Mouse (Mus musculus): ENCODE measurements at regions not wholly inside any gene's neighbourhood (a gene's known extent, or its start where the extent isn't known, plus 50 kb on each side); places are given as distances from the start of the nearest gene placed in this dataset.
"Not testable (repeated sequence)": the region's sequence is repeated elsewhere in the genome, so short reads cannot be mapped to it uniquely, and the experiment has no call there.

- no peak for DNase-seq (ENCODE audit: low read depth, low spot score)
Measured at GRCm38 (mm10) chr4:4335216-4335615, 257.9 kb upstream of the Sdr16c6 start.

GRCm38 (mm10) chr4:4333472-4334123, 256.3 kb upstream of the Sdr16c6 start:
- no peak for DNase-seq (ENCODE audit: low read depth, low spot score)

- no peak for DNase-seq (ENCODE audit: low read depth, low spot score)
Measured at GRCm38 (mm10) chr4:4331105-4331504, 253.8 kb upstream of the Sdr16c6 start.

GRCm38 (mm10) chr4:4315651-4316411, 238.5 kb upstream of the Sdr16c6 start:
- no peak for DNase-seq (ENCODE audit: low read depth, low spot score)

- no peak for DNase-seq (ENCODE audit: low read depth, low spot score)
Measured at GRCm38 (mm10) chr4:4311496-4311895, 234.2 kb upstream of the Sdr16c6 start.

- DNase-seq (ENCODE audit: low read depth, low spot score): no peak
Measured at GRCm38 (mm10) chr4:4306922-4307321, 229.6 kb upstream of the Sdr16c6 start.

- DNase-seq (ENCODE audit: low read depth, low spot score): no peak
Measured at GRCm38 (mm10) chr4:4305740-4306249, 228.5 kb upstream of the Sdr16c6 start.

GRCm38 (mm10) chr4:4304666-4305065, 227.3 kb upstream of the Sdr16c6 start:
- no peak for DNase-seq (ENCODE audit: low read depth, low spot score)

- DNase-seq (ENCODE audit: low read depth, low spot score): no peak
Measured at GRCm38 (mm10) chr4:4300189-4300879, 223.0 kb upstream of the Sdr16c6 start.

GRCm38 (mm10) chr4:4299631-4300030, 222.3 kb upstream of the Sdr16c6 start:
- DNase-seq (ENCODE audit: low read depth, low spot score): no peak

GRCm38 (mm10) chr4:4249601-4250000, 172.3 kb upstream of the Sdr16c6 start:
- DNase-seq (ENCODE audit: low read depth, low spot score): no peak

- no peak for DNase-seq (ENCODE audit: low read depth, low spot score)
Measured at GRCm38 (mm10) chr4:4247669-4248068, 170.3 kb upstream of the Sdr16c6 start.

- DNase-seq (ENCODE audit: low read depth, low spot score): not testable (repeated sequence)
Measured at GRCm38 (mm10) chr4:4242306-4242980, 165.1 kb upstream of the Sdr16c6 start.

GRCm38 (mm10) chr4:4226209-4226608, 148.9 kb upstream of the Sdr16c6 start:
- DNase-seq (ENCODE audit: low read depth, low spot score): no peak

GRCm38 (mm10) chr4:4219701-4220100, 142.4 kb upstream of the Sdr16c6 start:
- no peak for DNase-seq (ENCODE audit: low read depth, low spot score)

- no peak for DNase-seq (ENCODE audit: low read depth, low spot score)
Measured at GRCm38 (mm10) chr4:4211892-4212291, 134.6 kb upstream of the Sdr16c6 start.

GRCm38 (mm10) chr4:4205158-4205557, 127.8 kb upstream of the Sdr16c6 start:
- no peak for DNase-seq (ENCODE audit: low read depth, low spot score)

GRCm38 (mm10) chr4:4199309-4199708, 122.0 kb upstream of the Sdr16c6 start:
- DNase-seq (ENCODE audit: low read depth, low spot score): no peak

GRCm38 (mm10) chr4:4195834-4196233, 118.5 kb upstream of the Sdr16c6 start:
- no peak for DNase-seq (ENCODE audit: low read depth, low spot score)

- no peak for DNase-seq (ENCODE audit: low read depth, low spot score)
Measured at GRCm38 (mm10) chr4:4195250-4195649, 117.9 kb upstream of the Sdr16c6 start.
